Mouse (Mus musculus): ENCODE results near the gene Rreb1. TPM values are rescaled to one million over a fixed set of nuclear protein-coding genes. Genes with fewer than 3 reads are reported as not detected.

Rreb1 gene
- total RNA-seq, 2 experiments from 2014 or later: 36.2 to 48.7 TPM

DNA sequence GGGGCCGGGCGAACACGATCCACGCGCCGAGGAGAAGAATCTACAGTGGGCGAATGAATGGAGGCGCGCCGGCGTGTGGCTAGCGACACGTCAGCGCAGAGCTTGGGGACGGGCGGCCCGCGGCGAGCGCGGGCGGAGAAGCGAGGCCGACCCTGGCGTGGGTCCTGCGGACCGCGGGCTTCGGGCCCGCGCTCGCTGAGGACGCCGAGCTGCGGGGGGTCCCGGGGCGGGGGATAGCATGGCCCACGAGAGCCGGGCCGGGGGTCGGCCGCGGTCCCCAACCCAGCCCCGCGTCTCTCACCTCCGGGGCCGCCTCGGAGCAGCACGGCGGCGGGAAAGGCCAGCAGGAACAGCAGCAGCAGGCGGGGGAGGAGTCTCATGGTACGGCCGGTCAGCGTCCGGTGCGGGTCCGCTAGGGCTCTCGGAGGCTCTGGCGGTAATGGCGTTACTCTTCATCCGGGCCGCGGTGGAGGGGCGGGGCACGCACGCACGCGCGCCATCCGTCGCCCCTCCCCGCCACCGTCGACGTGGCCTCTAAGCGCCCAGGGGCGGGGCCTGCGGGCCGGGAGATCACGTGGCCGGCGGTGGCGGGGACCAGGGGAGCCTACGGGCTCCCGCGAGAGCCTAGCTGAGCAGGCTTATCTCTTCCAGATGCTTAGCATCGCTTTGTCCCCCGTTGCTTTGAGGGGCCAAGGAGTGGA is 215.7 kb downstream of the Rreb1 start, which contains the start of gene Ssr1:
Gene Ssr1, minus strand, starts transcription at position 514 of the 701 bp plus-strand sequence.
- TF ChIP-seq CTCF (IDR thresholded peaks at IDR 0.05): no peak
- intact Hi-C loops (cut with DNase I): loop anchor here (2.0 to 5.0 kb wide), 2 partner anchors 43 to 208 kb away; partner anchors contain the start of genes Cage1, Riok1 and Snrnp48
- Histone ChIP-seq H3K4me3 (peak within 1 kb of the TSS; percentile 95), H3K27ac (peak within 1 kb of the TSS; percentile 94)
- DNase-seq (ENCODE audit: extremely low spot score in 1 of 2, low spot score in 2 of 2): peak; percentile 96 to 97

DNA sequence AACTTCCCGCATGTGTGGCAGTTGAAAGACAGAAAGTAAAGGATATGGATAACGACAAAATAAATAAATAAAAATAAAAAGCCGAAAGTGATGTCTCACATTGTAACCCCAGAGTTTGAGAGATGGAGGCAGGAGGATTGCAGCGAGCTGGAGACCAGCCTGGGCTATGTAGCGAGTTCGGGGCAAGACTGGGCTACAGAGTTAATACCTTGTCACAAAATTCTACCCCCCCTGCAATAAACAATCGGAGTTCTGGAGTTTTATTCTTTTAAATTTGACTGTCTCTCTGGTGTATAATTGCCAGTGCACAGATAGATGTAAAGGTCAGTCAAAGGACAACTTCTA is 216.2 kb downstream of the Rreb1 start:
- Histone ChIP-seq H3K4me3 (peak overlapping the region; percentile 95), H3K27ac (peak overlapping the region; percentile 94)
- intact Hi-C loops (cut with DNase I): loop anchor here (2.0 to 5.0 kb wide), 2 partner anchors 42 to 208 kb away; partner anchors contain the start of genes Cage1, Riok1 and Snrnp48
- no peak for DNase-seq (ENCODE audit: extremely low spot score in 1 of 2, low spot score in 2 of 2)
- TF ChIP-seq CTCF (IDR thresholded peaks at IDR 0.05): no peak

DNA sequence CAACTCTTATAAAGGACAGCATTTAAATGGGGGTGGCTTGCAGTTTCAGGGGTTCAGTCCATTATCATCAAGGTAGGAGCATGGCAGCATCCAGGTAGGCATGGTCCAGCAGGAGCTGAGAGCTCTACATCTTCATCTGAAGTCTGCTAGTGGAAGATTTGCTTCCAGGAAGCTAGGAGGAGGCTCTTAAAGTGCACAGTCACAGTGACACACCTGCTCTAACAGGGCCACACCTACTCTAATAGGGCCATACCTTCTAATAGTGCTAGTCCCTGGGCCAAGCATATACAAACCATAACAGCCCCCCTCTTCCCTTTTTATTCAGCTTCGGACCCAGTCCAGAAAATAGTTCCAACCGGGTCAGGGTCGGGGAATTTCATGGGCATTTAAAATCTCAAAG is 221.5 kb downstream of the Rreb1 start:
- no peak overlapping the region for H3K27ac ChIP-seq
- DNase-seq (ENCODE audit: extremely low spot score in 1 of 2, low spot score in 2 of 2): no peak
- TF ChIP-seq CTCF (IDR thresholded peaks at IDR 0.05): no peak
- H3K4me3 ChIP-seq: no peak overlapping the region
- intact Hi-C loops (cut with DNase I): no loop called here

Other genes with a start within 250 kb of the Rreb1 start
- gene Ssr1, start 215.8 kb downstream of the Rreb1 start, total RNA-seq (2021): 100 to 1,000 TPM in 1 of 2 experiments, 10 to 100 TPM in 1; 96.1 to 101 TPM